Mouse (Mus musculus): Measurements from ENCODE around the gene Pdlim7. TPM values are rescaled to one million over a fixed set of nuclear protein-coding genes. Genes with fewer than 3 reads are reported as not detected.

The Pdlim7 gene
- polyA plus RNA-seq, 1 experiment from 2014 or later: 159 TPM

DNA sequence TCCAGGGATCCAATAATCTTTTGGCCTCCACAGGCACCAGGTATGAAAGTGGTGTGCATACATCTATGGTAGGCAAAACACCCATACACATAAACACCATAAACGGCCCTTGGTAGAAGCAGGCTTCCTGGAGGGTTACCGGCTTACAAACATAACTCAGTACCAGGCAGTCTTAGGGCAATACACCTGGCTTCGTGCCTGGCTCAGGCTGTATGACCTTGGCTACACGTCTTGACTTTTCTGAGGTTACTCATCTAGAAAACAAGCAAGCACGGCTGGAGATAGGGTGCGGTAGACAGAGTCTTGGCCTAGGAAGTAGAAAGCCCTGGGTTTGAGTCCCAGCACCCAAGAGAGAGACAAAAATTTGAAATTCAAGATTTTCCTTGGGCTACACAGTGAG lies 16.8 kb downstream of the Pdlim7 start:
- no peak overlapping the region for H3K9ac ChIP-seq (replicated peaks)
- no peak overlapping the region for H3K4me3 ChIP-seq (replicated peaks)
- H3K27me3 ChIP-seq: 0 out of 2 replicates have a peak, but pooled peaks cover 2% of the 10 kb centered on the region
- no peaks in the 10 kb centered on the region for H3K9me3 ChIP-seq
- H3K4me2 ChIP-seq (replicated peaks): no peak overlapping the region
- peaks cover 31% of the 10 kb centered on the region for H3K4me1 ChIP-seq (replicated peaks)
- 90% methylated on average over 6 of the region's 6 CpGs for WGBS
- no peak for ATAC-seq
- no peak overlapping the region for H3K27ac ChIP-seq
- H3K36me3 ChIP-seq: peaks cover 30% of the 10 kb centered on the region

DNA sequence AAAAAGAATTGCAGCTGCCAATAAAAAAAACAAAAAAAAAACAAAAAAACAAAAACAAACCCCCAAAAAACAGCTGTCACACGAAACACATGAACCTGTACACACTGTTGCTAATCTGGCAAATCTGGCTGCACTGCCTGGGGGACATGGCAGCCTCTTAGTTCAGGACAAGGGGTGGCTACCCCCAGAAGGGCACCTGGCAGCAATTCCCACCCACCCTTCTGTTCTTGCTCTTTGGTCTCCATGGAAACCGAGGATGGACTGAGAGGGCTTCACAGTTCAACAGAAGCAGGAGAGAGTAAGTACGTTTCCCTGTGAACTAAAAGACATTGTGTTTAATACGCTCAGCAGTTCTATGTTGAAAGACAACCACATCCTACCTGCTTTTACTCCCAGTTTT lies 17.8 kb downstream of the Pdlim7 start:
- ATAC-seq: peak; percentile 55; the same call in 1 of the 2 replicates
- H3K4me2 ChIP-seq (replicated peaks): peak overlapping the region; percentile 5; the same call in 1 of the 2 replicates
- WGBS: 13% methylated on average over 4 of the region's 4 CpGs

DNA sequence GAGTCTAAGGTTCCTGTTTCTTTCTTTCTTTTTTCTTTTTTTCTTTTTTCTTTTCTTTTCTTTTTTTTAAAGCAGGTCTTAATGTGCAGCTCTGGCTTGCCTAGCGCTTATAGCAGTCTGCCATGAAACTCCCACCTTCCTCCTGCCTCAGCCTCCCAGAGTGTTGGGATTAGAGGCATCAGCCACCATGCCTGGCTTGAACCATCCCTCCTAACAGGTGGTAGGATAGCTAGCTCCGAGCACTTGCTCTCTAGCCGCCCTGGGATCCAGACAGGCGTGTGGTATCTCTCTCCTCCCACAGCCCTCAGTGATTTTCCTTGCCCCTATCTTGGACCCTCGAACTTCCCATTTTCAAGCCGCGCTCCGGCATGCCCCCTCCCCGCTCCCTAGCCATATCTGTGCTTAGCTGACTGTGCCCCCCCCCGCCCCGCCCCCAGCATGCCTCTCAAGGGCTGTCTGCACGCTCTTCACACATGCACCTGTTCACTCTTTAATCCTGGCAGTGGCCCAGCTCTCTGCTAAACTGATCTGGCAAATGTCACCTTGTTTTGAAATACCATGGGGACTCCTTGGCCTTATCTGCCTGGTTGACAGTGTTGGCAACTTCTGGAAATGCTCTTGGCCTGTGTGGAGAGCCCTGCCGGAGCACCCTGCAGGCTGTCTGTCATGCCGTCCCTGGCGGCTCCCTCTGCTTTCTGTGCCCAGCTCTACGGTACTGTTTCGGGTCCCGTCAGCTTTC lies 18.4 kb downstream of the Pdlim7 start:
- Histone ChIP-seq H3K9me3 (no peaks in the 10 kb centered on the region), H3K27ac (peak overlapping the region; percentile 48), H3K4me3 (replicated peaks) (no peak overlapping the region), H3K4me1 (replicated peaks) (peaks cover 31% of the 10 kb centered on the region), H3K36me3 (peaks cover 15% of the 10 kb centered on the region), H3K4me2 (replicated peaks) (peak overlapping the region; percentile 25), H3K9ac (replicated peaks) (0 out of 2 replicates have a peak overlapping the region, but pooled peaks have one; percentile 37), H3K27me3 (0 out of 2 replicates have a peak, but pooled peaks cover 2% of the 10 kb centered on the region)
- ATAC-seq: peak; percentile 55
- WGBS: 15% methylated on average over 18 of the region's 18 CpGs

More for the DNA sequence above, 17.8 kb downstream of the Pdlim7 start:
- Histone ChIP-seq H3K9ac (replicated peaks) (peak overlapping the region; percentile 24; the same call in 1 of the 2 replicates), H3K36me3 (peaks cover 22% of the 10 kb centered on the region), H3K27me3 (0 out of 2 replicates have a peak, but pooled peaks cover 2% of the 10 kb centered on the region), H3K4me3 (replicated peaks) (no peak overlapping the region), H3K27ac (peak overlapping the region; percentile 51), H3K4me1 (replicated peaks) (peaks cover 31% of the 10 kb centered on the region), H3K9me3 (no peaks in the 10 kb centered on the region)

DNA sequence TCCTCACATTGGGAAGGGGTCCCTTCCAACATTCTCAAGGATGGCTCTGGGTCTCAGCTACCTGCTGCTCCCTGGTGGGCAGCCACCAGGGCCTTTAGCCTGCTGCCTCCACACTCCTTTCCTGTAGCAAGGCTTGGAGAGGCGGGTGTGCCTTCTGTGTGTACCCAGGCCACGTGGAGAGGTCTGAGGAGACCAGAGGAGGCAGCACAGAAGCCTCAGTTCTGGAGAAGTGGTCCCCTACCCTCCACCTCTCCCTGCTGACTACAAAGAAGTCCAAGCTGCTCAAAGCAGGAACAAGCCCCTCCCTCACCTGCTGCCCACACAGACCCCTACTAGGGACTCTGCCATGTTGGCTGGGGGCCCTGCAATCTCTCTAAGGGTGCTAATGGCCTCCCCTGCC lies 19.2 kb downstream of the Pdlim7 start:
- 0 out of 2 replicates have a peak, but pooled peaks cover 2% of the 10 kb centered on the region for H3K27me3 ChIP-seq
- ATAC-seq: 0 out of 2 replicates have a peak, but pooled peaks have one; percentile 6
- no peaks in the 10 kb centered on the region for H3K9me3 ChIP-seq
- H3K36me3 ChIP-seq: peaks cover 13% of the 10 kb centered on the region
- H3K4me2 ChIP-seq (replicated peaks): no peak overlapping the region
- WGBS: 22% methylated on average over 2 of the region's 2 CpGs
- no peak overlapping the region for H3K4me3 ChIP-seq (replicated peaks)
- peaks cover 31% of the 10 kb centered on the region for H3K4me1 ChIP-seq (replicated peaks)
- H3K27ac ChIP-seq: no peak overlapping the region
- 0 out of 2 replicates have a peak overlapping the region, but pooled peaks have one; percentile 37 for H3K9ac ChIP-seq (replicated peaks)

DNA sequence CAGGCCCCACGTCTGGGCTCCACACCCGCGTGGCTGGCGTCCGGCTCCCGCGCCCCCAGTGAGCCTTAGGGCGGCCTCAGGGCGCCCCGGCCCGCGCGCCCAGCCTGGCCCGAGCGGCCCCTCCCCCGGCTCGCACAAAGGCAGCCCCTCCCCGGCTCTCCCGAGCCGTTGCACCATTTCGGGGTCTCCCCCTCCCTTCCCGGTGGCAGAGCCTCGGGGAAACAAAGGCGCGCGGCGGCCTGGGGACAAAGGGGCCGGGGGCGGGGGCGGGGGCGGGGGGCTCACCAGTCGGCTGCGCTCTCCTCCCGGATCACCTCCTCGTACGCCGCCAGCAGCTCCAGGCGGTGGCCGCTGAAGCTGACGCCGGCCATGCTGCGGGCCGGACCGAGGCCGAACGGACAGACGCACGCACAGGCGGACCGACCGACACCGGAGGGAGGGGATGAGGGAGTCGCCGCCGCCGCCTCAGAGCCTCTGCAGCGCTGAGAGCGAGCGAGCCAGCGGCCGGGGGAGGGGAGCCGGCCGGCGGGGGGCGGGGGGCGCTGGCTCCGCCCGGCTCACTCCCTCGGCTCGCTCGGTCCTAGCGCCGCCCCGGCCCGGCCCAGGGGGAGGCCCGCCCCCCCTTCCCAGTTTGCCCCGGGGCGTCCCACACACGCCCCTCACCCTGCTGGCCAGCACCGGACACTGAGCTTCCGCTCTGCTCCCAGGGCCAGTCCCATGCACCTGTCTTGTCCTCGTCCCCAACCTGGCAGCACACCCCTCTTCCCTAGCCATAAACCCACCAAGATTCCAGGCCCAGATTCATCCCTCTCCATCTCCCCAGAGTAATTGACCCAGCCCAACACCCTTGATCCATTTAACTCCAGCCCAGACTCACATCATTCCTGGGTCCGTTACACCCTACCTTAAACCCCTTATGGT lies 25.6 kb downstream of the Pdlim7 start, which contains the start of gene Dbn1:
Gene Dbn1, minus strand, starts transcription at position 534 of the 921 bp plus-strand sequence.
- peak; percentile 78 for ATAC-seq
- peak within 1 kb of the TSS; percentile 100 for H3K4me2 ChIP-seq (replicated peaks)
- H3K27ac ChIP-seq: peak within 1 kb of the TSS; percentile 100
- H3K4me1 ChIP-seq (replicated peaks): peaks cover 48% of the 10 kb centered on the region
- peak within 1 kb of the TSS; percentile 100 for H3K9ac ChIP-seq (replicated peaks)
- no peaks in the 10 kb centered on the region for H3K9me3 ChIP-seq
- under 1% methylated on average over 53 of the region's 83 CpGs for WGBS
- H3K27me3 ChIP-seq: no peaks in the 10 kb centered on the region
- H3K4me3 ChIP-seq (replicated peaks): peak within 1 kb of the TSS; percentile 97
- H3K36me3 ChIP-seq: peaks cover 5% of the 10 kb centered on the region; the same call in 1 of the 2 replicates

DNA sequence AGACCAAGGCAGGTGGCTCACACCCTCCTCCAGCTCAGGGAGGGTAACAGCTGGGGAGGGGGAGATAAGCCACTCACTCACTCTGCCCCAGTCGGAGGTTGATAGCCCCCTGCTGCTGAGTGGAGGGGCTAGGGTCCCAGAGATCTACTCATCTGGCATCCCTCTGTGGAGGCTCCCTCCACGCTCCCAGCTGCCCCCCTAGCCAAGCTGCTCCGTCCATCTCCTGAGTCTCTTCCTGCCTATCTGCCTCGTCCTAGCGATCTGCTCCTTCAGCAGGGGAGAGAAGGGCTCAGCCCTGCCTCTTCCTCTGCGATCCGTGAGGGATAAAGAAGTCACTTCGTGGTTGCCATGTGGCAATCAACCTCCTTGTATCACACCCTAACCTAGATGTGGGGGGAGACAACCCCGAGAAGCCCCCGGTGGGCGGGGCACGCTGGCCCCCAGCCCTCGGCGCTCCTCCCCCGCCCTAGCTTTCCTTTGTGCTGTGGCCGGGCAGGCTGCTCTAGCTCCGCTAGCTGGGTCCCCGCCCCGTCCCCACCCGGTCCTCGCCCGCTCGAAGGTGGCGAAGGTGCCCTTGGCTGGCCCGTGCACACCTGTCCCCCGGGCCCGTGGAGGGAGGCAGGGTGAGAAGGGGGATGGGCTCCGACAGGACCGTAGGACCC lies 26.4 kb downstream of the Pdlim7 start:
- H3K9ac ChIP-seq (replicated peaks): peak overlapping the region; percentile 100
- peak overlapping the region; percentile 100 for H3K27ac ChIP-seq
- WGBS: under 1% methylated on average over 29 of the region's 29 CpGs
- H3K4me2 ChIP-seq (replicated peaks): peak overlapping the region; percentile 100
- peaks cover 56% of the 10 kb centered on the region for H3K4me1 ChIP-seq (replicated peaks)
- H3K36me3 ChIP-seq: peaks cover 12% of the 10 kb centered on the region
- H3K9me3 ChIP-seq: no peaks in the 10 kb centered on the region
- ATAC-seq: peak; percentile 46
- no peaks in the 10 kb centered on the region for H3K27me3 ChIP-seq
- H3K4me3 ChIP-seq (replicated peaks): peak overlapping the region; percentile 97

DNA sequence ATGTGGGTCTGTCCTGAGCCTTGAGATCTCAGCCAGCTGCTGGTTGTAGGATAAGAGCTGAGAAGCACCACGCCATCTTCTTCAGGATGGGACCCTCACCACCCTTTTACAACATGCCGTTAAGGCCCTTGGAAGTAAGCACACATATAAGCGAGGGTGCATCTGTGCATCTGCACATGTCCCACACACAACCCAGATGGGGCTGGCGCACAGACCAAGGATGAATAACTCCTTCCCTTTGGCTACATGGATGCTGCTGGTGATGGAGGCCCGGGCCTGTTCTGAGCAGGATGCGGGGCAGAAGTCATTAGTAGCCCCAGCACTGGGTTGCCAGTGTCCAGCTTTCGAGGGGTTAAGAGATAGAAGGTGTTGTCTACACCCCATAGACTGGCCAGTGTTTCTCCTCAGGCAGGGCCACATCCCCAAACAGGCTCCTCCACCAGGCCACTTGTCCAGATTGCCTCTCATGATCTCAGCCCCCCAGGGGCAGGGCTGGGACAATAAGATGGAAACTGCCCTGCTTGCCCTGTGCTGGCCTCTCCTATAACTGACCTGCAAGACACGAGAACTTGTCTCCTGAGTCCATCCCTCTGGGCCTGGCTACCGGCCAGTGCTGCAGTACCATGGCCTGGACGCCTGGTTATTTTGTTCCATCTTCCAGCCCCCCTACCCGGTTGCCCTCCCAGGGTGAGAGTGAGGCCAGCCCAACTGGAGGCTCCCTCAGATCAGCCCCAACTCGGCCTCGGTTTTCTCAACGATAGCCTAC lies 27.3 kb downstream of the Pdlim7 start:
- peak overlapping the region; percentile 100 for H3K4me2 ChIP-seq (replicated peaks)
- ATAC-seq: no peak
- WGBS: 25% methylated on average over 14 of the region's 14 CpGs

DNA sequence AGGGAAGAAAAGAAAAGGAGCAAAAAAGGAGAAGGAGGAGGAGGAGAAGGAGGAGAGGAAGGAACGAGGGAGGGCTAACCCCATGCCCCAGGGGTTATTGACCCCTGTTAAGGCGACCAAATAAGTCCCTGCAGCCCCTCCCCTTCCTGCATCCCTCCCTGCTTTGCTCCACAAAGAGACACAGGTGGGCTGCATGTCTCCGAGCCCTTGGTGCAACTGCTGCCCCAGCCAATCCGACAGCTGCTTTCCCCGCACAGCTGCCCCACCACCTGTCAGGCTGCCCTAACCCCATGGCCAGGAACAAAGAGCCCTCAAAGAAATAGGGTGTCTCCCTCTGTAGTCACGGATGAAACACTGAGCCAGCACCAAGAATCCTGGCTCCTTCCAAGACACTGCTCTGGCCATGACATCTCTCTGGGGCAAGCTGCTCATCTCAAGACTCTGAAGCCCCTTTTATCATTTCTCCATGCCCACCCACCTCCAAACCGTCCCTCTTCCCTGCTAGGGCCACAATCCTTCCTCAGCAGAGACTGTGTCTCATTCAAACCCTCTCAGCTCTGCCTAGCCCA lies 28.9 kb downstream of the Pdlim7 start:
- Histone ChIP-seq H3K4me2 (replicated peaks) (peak overlapping the region; percentile 100), H3K4me1 (replicated peaks) (peaks cover 62% of the 10 kb centered on the region)
- WGBS: 14% methylated on average over 7 of the region's 7 CpGs

More for the DNA sequence above, 27.3 kb downstream of the Pdlim7 start:
- H3K4me3 ChIP-seq (replicated peaks): peak overlapping the region; percentile 97
- H3K9me3 ChIP-seq: no peaks in the 10 kb centered on the region
- H3K27me3 ChIP-seq: no peaks in the 10 kb centered on the region
- H3K9ac ChIP-seq (replicated peaks): peak overlapping the region; percentile 100
- peaks cover 57% of the 10 kb centered on the region for H3K4me1 ChIP-seq (replicated peaks)
- peaks cover 21% of the 10 kb centered on the region for H3K36me3 ChIP-seq
- peak overlapping the region; percentile 100 for H3K27ac ChIP-seq

DNA sequence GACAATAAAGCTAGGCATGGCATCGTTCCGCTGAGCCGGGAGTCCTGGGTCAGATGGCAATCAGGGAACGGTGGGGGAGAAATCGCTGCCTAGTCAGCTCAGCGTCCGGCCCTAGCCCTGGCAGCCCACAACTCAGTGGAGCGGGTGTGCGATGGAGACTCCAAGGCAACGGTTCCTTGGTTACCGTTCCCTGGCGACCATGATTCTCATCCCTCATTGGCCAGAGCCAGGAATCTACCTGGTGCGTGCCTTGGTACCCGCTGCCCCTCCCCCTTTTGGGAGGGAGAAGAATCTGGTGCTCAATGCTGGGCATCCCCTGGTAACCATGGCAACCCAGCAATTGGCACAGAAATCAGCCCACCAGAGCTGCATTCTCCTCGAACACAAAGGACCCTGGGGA lies 29.9 kb downstream of the Pdlim7 start:
- no peaks in the 10 kb centered on the region for H3K9me3 ChIP-seq
- 2% methylated on average over 15 of the region's 15 CpGs for WGBS
- H3K4me1 ChIP-seq (replicated peaks): peaks cover 55% of the 10 kb centered on the region
- H3K36me3 ChIP-seq: peaks cover 47% of the 10 kb centered on the region
- H3K27me3 ChIP-seq: no peaks in the 10 kb centered on the region
- peak overlapping the region; percentile 100 for H3K4me2 ChIP-seq (replicated peaks)
- peak overlapping the region; percentile 100 for H3K27ac ChIP-seq
- peak; percentile 89 for ATAC-seq
- peak overlapping the region; percentile 97 for H3K4me3 ChIP-seq (replicated peaks)
- H3K9ac ChIP-seq (replicated peaks): peak overlapping the region; percentile 100

More for the DNA sequence above, 28.9 kb downstream of the Pdlim7 start:
- no peak for ATAC-seq
- Histone ChIP-seq H3K27me3 (no peaks in the 10 kb centered on the region), H3K9me3 (no peaks in the 10 kb centered on the region), H3K27ac (peak overlapping the region; percentile 100), H3K4me3 (replicated peaks) (peak overlapping the region; percentile 97), H3K9ac (replicated peaks) (peak overlapping the region; percentile 100), H3K36me3 (peaks cover 37% of the 10 kb centered on the region)

DNA sequence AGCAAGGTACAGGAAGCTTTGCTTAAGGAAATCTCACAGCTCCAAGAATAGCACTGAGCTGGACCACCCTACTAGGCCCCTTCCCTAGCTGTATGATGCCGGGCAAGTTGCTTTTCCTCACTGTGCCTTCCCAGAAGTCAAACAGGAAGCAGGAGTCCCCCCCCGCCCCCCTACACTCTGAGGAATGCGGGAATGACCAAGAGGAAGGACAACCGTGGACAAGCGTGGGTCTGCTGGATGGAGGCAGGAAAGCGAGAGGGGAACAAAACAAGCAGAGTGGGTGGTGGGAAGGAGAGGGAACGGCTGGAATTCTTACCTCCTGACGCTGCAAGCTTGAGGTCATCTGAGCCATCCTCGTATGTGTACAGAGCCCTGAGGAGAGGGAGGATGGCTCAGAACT lies 30.4 kb downstream of the Pdlim7 start:
- no peak for ATAC-seq
- Histone ChIP-seq H3K9me3 (no peaks in the 10 kb centered on the region), H3K4me1 (replicated peaks) (peaks cover 50% of the 10 kb centered on the region), H3K27me3 (no peaks in the 10 kb centered on the region), H3K27ac (peak overlapping the region; percentile 100), H3K4me2 (replicated peaks) (peak overlapping the region; percentile 100), H3K36me3 (peaks cover 51% of the 10 kb centered on the region), H3K9ac (replicated peaks) (peak overlapping the region; percentile 100), H3K4me3 (replicated peaks) (peak overlapping the region; percentile 97)
- WGBS: 48% methylated on average over 9 of the region's 9 CpGs

All from midbrain, embryonic 13.5 days (tissue).